Mouse (Mus musculus): ENCODE data around the gene Eya4.
A peak's percentile ranks its signal among the peaks of the same experiment; 100 is the strongest.

Eya4 gene

GRCm38 (mm10) chr10:23350011-23350911 is at the start of gene Eya4:
Gene Eya4, minus strand, starts transcription at chr10:23350786.
- DNase-seq (ENCODE audit: low read depth, low spot score) = peak; percentile 71

GRCm38 (mm10) chr10:23395399-23395798 is 44.8 kb upstream of the Eya4 start:
- no peak for DNase-seq (ENCODE audit: low read depth, low spot score)

- no peak for DNase-seq (ENCODE audit: low read depth, low spot score)
Observed at GRCm38 (mm10) chr10:23394556-23395245, 44.1 kb upstream of the Eya4 start.

GRCm38 (mm10) chr10:23394152-23394551 is 43.6 kb upstream of the Eya4 start:
- DNase-seq (ENCODE audit: low read depth, low spot score) = no peak

GRCm38 (mm10) chr10:23363866-23364265 is 13.3 kb upstream of the Eya4 start:
- no peak for DNase-seq (ENCODE audit: low read depth, low spot score)

- DNase-seq (ENCODE audit: low read depth, low spot score) = peak; percentile 63
Observed at GRCm38 (mm10) chr10:23349392-23350010, 1.1 kb downstream of the Eya4 start.

- peak; percentile 66 for DNase-seq (ENCODE audit: low read depth, low spot score)
Observed at GRCm38 (mm10) chr10:23348893-23349391, 1.6 kb downstream of the Eya4 start.

- DNase-seq (ENCODE audit: low read depth, low spot score) = peak; percentile 44
Observed at GRCm38 (mm10) chr10:23348101-23348892, 2.3 kb downstream of the Eya4 start.

- DNase-seq (ENCODE audit: low read depth, low spot score) = no peak
Observed at GRCm38 (mm10) chr10:23337250-23337649, 13.3 kb downstream of the Eya4 start.

- no peak for DNase-seq (ENCODE audit: low read depth, low spot score)
Observed at GRCm38 (mm10) chr10:23332768-23333167, 17.8 kb downstream of the Eya4 start.

- no peak for DNase-seq (ENCODE audit: low read depth, low spot score)
Observed at GRCm38 (mm10) chr10:23327651-23328050, 22.9 kb downstream of the Eya4 start.

GRCm38 (mm10) chr10:23322275-23322674 is 28.3 kb downstream of the Eya4 start:
- DNase-seq (ENCODE audit: low read depth, low spot score) = no peak

GRCm38 (mm10) chr10:23295616-23296015 is 55.0 kb downstream of the Eya4 start:
- DNase-seq (ENCODE audit: low read depth, low spot score) = no peak

- DNase-seq (ENCODE audit: low read depth, low spot score) = no peak
Observed at GRCm38 (mm10) chr10:23292495-23292894, 58.1 kb downstream of the Eya4 start.

GRCm38 (mm10) chr10:23277371-23277770 is 73.2 kb downstream of the Eya4 start:
- DNase-seq (ENCODE audit: low read depth, low spot score) = peak; percentile 21

GRCm38 (mm10) chr10:23271050-23271621 is 79.5 kb downstream of the Eya4 start:
- no peak for DNase-seq (ENCODE audit: low read depth, low spot score)

GRCm38 (mm10) chr10:23270502-23270901 is 80.1 kb downstream of the Eya4 start:
- no peak for DNase-seq (ENCODE audit: low read depth, low spot score)

GRCm38 (mm10) chr10:23252180-23252579 is 98.4 kb downstream of the Eya4 start:
- DNase-seq (ENCODE audit: low read depth, low spot score) = no peak

- no peak for DNase-seq (ENCODE audit: low read depth, low spot score)
Observed at GRCm38 (mm10) chr10:23246485-23246884, 104.1 kb downstream of the Eya4 start.

- no peak for DNase-seq (ENCODE audit: low read depth, low spot score)
Observed at GRCm38 (mm10) chr10:23236918-23237317, 113.7 kb downstream of the Eya4 start.

- no peak for DNase-seq (ENCODE audit: low read depth, low spot score)
Observed at GRCm38 (mm10) chr10:23235405-23235804, 115.2 kb downstream of the Eya4 start.
